Mouse (Mus musculus) hindbrain, embryonic 11.5 days (tissue): ENCODE results near the gene Phf2. TPM values are rescaled to one million over a fixed set of nuclear protein-coding genes. Genes with fewer than 3 reads are reported as not detected.
A peak's percentile ranks its signal among the peaks of the same experiment; 100 is the strongest.

Experiments
- ATAC-seq: fragments of 200-750 bp; cut with Nextera tagmentation; 2 replicates; pipeline ENCODE4 v1.8.0; 2017; ENCODE audit warnings: mild to moderate bottlenecking, moderate TSS enrichment, moderate library complexity; ENCODE audit not compliant: low FRiP score
- DNase-seq: peaks from one replicate; pipeline ENCODE4 v3.0.0-alpha.2; 2015; ENCODE audit warnings: low spot score
- H3K27ac ChIP-seq: fragments of 300-500 bp; sonication (generic); 2 replicates; pipeline ENCODE4 v1.5.1; 2014; ENCODE audit warnings: mild to moderate bottlenecking, low read depth, low read length
- H3K27me3 ChIP-seq: fragments of 300-500 bp; sonication (generic); 2 replicates; pipeline ENCODE4 v1.6.1; 2014; ENCODE audit warnings: mild to moderate bottlenecking, low read length, moderate library complexity, mixed read lengths; ENCODE audit not compliant: control insufficient read depth, insufficient read depth
- H3K36me3 ChIP-seq: fragments of 300-500 bp; sonication (generic); 2 replicates; pipeline ENCODE4 v1.6.1; 2014; ENCODE audit warnings: mild to moderate bottlenecking, low read length, moderate library complexity, mixed read lengths; ENCODE audit not compliant: control insufficient read depth, insufficient read depth
- H3K4me1 ChIP-seq: fragments of 300-500 bp; sonication (generic); replicated peaks from 2 replicates; pipeline ENCODE4 v1.6.1; 2014; ENCODE audit warnings: low read length, mixed read lengths; ENCODE audit not compliant: control insufficient read depth, insufficient read depth
- H3K4me2 ChIP-seq: fragments of 300-500 bp; sonication (generic); replicated peaks from 2 replicates; pipeline ENCODE4 v1.6.1; 2014; ENCODE audit warnings: mild to moderate bottlenecking, low read depth, low read length
- H3K4me3 ChIP-seq: fragments of 300-500 bp; sonication (generic); 2 replicates; pipeline ENCODE4 v1.5.1; 2014; ENCODE audit warnings: low read depth, low read length
- H3K9ac ChIP-seq: fragments of 300-500 bp; sonication (generic); 2 replicates; pipeline ENCODE4 v1.6.1; 2014; ENCODE audit warnings: low read depth, low read length
- H3K9me3 ChIP-seq: fragments of 300-500 bp; sonication (generic); 2 replicates; pipeline ENCODE4 v1.6.1; 2016; ENCODE audit warnings: low read length; ENCODE audit not compliant: control insufficient read depth
- WGBS: fragments of 180-500 bp; shearing (Covaris S2); extraction: QIAGEN DNeasy Blood & Tissue Kit; methylation state at CpG from one replicate; pipeline ENCODE4 v1.1.7; 2014; 5-methylcytosine and 5-hydroxymethylcytosine counted together
- polyA plus RNA-seq: library from polyadenylated mRNA; unstranded; fragments of >200 nt; fragmentation: Nextera tagmentation; extraction: Ambion mirVana; gene quantifications from 2 replicates; pipeline ENCODE4 v1.2.1, GENCODE M21; 2014

The Phf2 gene
- polyA plus RNA-seq, 1 experiment from 2014 or later, result 13.2 TPM

GRCm38 (mm10) chr13:48890260-48890960, 19.5 kb upstream of the Phf2 start:
- no peak for ATAC-seq
- WGBS, result 94% methylated on average over 4 of the region's 4 CpGs
- H3K36me3 ChIP-seq, result peaks cover 13% of the 10 kb centered on the region

GRCm38 (mm10) chr13:48878534-48878933, 7.6 kb upstream of the Phf2 start:
- no peaks in the 10 kb centered on the region for H3K36me3 ChIP-seq
- peak overlapping the region; percentile 58 for H3K4me2 ChIP-seq
- peaks cover 2% of the 10 kb centered on the region; the same call in 1 of the 2 replicates for H3K4me1 ChIP-seq
- WGBS, result 1% methylated on average over 36 of the region's 36 CpGs
- no peaks in the 10 kb centered on the region for H3K27me3 ChIP-seq
- DNase-seq (peak; percentile 99), ATAC-seq (peak; percentile 98)
- peak overlapping the region; percentile 80 for H3K9ac ChIP-seq
- peak overlapping the region; percentile 76 for H3K27ac ChIP-seq
- peak overlapping the region; percentile 37 for H3K4me3 ChIP-seq
- no peaks in the 10 kb centered on the region for H3K9me3 ChIP-seq

More at GRCm38 (mm10) chr13:48890260-48890960, 19.5 kb upstream of the Phf2 start:
- Histone ChIP-seq H3K4me1 (no peaks in the 10 kb centered on the region), H3K9me3 (no peaks in the 10 kb centered on the region), H3K27ac (no peak overlapping the region), H3K27me3 (no peaks in the 10 kb centered on the region), H3K4me2 (no peak overlapping the region), H3K9ac (no peak overlapping the region), H3K4me3 (no peak overlapping the region)
- DNase-seq, result no peak

GRCm38 (mm10) chr13:48877805-48878204, 6.9 kb upstream of the Phf2 start:
- peak overlapping the region; percentile 58 for H3K4me2 ChIP-seq
- peaks cover 2% of the 10 kb centered on the region; the same call in 1 of the 2 replicates for H3K4me1 ChIP-seq
- no peaks in the 10 kb centered on the region for H3K36me3 ChIP-seq
- peak overlapping the region; percentile 80 for H3K9ac ChIP-seq
- DNase-seq, result no peak
- no peaks in the 10 kb centered on the region for H3K9me3 ChIP-seq
- H3K27ac ChIP-seq, result no peak overlapping the region
- no peaks in the 10 kb centered on the region for H3K27me3 ChIP-seq
- H3K4me3 ChIP-seq, result no peak overlapping the region
- no peak for ATAC-seq

GRCm38 (mm10) chr13:48872726-48873125, 1.8 kb upstream of the Phf2 start:
- no peaks in the 10 kb centered on the region for H3K27me3 ChIP-seq
- H3K4me2 ChIP-seq, result no peak overlapping the region
- H3K36me3 ChIP-seq, result no peaks in the 10 kb centered on the region
- H3K9ac ChIP-seq, result no peak overlapping the region
- ATAC-seq, result no peak
- WGBS, result 79% methylated on average over 5 of the region's 5 CpGs
- H3K9me3 ChIP-seq, result no peaks in the 10 kb centered on the region
- peaks cover 10% of the 10 kb centered on the region for H3K4me1 ChIP-seq
- H3K27ac ChIP-seq, result no peak overlapping the region
- no peak for DNase-seq
- no peak overlapping the region for H3K4me3 ChIP-seq

GRCm38 (mm10) chr13:48871887-48872606, 1.1 kb upstream of the Phf2 start:
- ATAC-seq, result no peak
- no peak overlapping the region for H3K27ac ChIP-seq

GRCm38 (mm10) chr13:48869950-48870770, 759 bp downstream of the Phf2 start:
- DNase-seq, result peak; percentile 67
- under 1% methylated on average over 42 of the region's 102 CpGs for WGBS
- Histone ChIP-seq H3K9ac (peak overlapping the region; percentile 99), H3K27me3 (no peaks in the 10 kb centered on the region), H3K27ac (peak overlapping the region; percentile 81), H3K9me3 (no peaks in the 10 kb centered on the region), H3K36me3 (no peaks in the 10 kb centered on the region), H3K4me1 (peaks cover 12% of the 10 kb centered on the region), H3K4me3 (peak overlapping the region; percentile 96), H3K4me2 (peak overlapping the region; percentile 71)
- peak; percentile 43 for ATAC-seq

More at GRCm38 (mm10) chr13:48871887-48872606, 1.1 kb upstream of the Phf2 start:
- H3K9ac ChIP-seq, result peak overlapping the region; percentile 93
- H3K27me3 ChIP-seq, result no peaks in the 10 kb centered on the region
- no peak for DNase-seq
- no peaks in the 10 kb centered on the region for H3K9me3 ChIP-seq
- WGBS, result 71% methylated on average over 7 of the region's 7 CpGs
- H3K4me2 ChIP-seq, result peak overlapping the region; percentile 81
- H3K4me3 ChIP-seq, result peak overlapping the region; percentile 96
- H3K4me1 ChIP-seq, result peaks cover 12% of the 10 kb centered on the region
- H3K36me3 ChIP-seq, result no peaks in the 10 kb centered on the region

GRCm38 (mm10) chr13:48869600-48869949, 1.3 kb downstream of the Phf2 start:
- Histone ChIP-seq H3K4me3 (peak overlapping the region; percentile 96), H3K9me3 (no peaks in the 10 kb centered on the region), H3K27me3 (no peaks in the 10 kb centered on the region), H3K36me3 (no peaks in the 10 kb centered on the region), H3K4me1 (peaks cover 12% of the 10 kb centered on the region), H3K27ac (no peak overlapping the region), H3K9ac (peak overlapping the region; percentile 99), H3K4me2 (peak overlapping the region; percentile 71)
- ATAC-seq (no peak), DNase-seq (no peak)
- whole genome bisulfite sequencing, result 16% methylated on average over 5 of the region's 5 CpGs

GRCm38 (mm10) chr13:48869088-48869487, 1.8 kb downstream of the Phf2 start:
- Histone ChIP-seq H3K4me3 (peak overlapping the region; percentile 96), H3K4me1 (peaks cover 12% of the 10 kb centered on the region), H3K9ac (peak overlapping the region; percentile 99), H3K27ac (no peak overlapping the region), H3K27me3 (no peaks in the 10 kb centered on the region), H3K4me2 (peak overlapping the region; percentile 71), H3K9me3 (no peaks in the 10 kb centered on the region), H3K36me3 (no peaks in the 10 kb centered on the region)
- ATAC-seq (no peak), DNase-seq (no peak)
- WGBS, result 18% methylated on average over 5 of the region's 5 CpGs
